ENCODE assay signal across 21 mouse cellular contexts in genomic region chr16:84653873-84654272, GRCm38 (mm10).
"Had no signal": no experiment of that assay in that cellular context is flagged by ENCODE, and none has a peak within 500 bp of the region (broad histone marks: within the 10 kb centered on the region; RNA-seq: fewer than 3 reads in every experiment).

No protein-coding gene starts in this region.

- H3K9ac ChIP-seq: kidney, embryonic 15.5 days; limb, embryonic 15.5 days; liver, embryonic 14.5 days; liver, postnatal 0 days; lung, embryonic 14.5 days; midbrain, embryonic 12.5 days; midbrain, embryonic 15.5 days; neural tube, embryonic 12.5 days; neural tube, embryonic 15.5 days had no signal

- H3K4me3 ChIP-seq: kidney, embryonic 15.5 days; limb, embryonic 15.5 days; midbrain, embryonic 12.5 days; midbrain, embryonic 15.5 days; neural tube, embryonic 12.5 days; neural tube, embryonic 15.5 days had no signal

- H3K27me3 ChIP-seq: kidney, embryonic 15.5 days; limb, embryonic 15.5 days; midbrain, embryonic 12.5 days; midbrain, embryonic 15.5 days; neural tube, embryonic 12.5 days; neural tube, embryonic 15.5 days had no signal

- H3K36me3 ChIP-seq: kidney, embryonic 15.5 days; limb, embryonic 15.5 days; midbrain, embryonic 12.5 days; midbrain, embryonic 15.5 days; neural tube, embryonic 12.5 days; neural tube, embryonic 15.5 days had no signal

- H3K4me2 ChIP-seq: kidney, embryonic 15.5 days; limb, embryonic 15.5 days; liver, embryonic 11.5 days; lung, embryonic 14.5 days; midbrain, embryonic 12.5 days; midbrain, embryonic 15.5 days; neural tube, embryonic 12.5 days; neural tube, embryonic 15.5 days had no signal

- H3K9me3 ChIP-seq: kidney, embryonic 15.5 days; limb, embryonic 15.5 days; midbrain, embryonic 12.5 days; midbrain, embryonic 15.5 days; neural tube, embryonic 12.5 days; neural tube, embryonic 15.5 days had no signal

- H3K27ac ChIP-seq: kidney, embryonic 15.5 days; limb, embryonic 15.5 days; liver, embryonic 14.5 days; macrophage; midbrain, embryonic 12.5 days; midbrain, embryonic 15.5 days; neural tube, embryonic 12.5 days; neural tube, embryonic 15.5 days; stomach, postnatal 0 days had no signal

- H3K4me1 ChIP-seq: kidney, embryonic 15.5 days; limb, embryonic 15.5 days; midbrain, embryonic 12.5 days; midbrain, embryonic 15.5 days; neural tube, embryonic 12.5 days; neural tube, embryonic 15.5 days had no signal

- DNase-seq: kidney, adult 11 months; kidney, adult 8-10 months; kidney, postnatal 10 days; kidney, postnatal 4 days; liver, postnatal 0 days; lung, embryonic 14.5 days; retina, postnatal 1 day; right cerebral cortex, postnatal 25 days; thymus, adult 2 months; thymus, postnatal 14 days; thymus, postnatal 4 days had no signal
